Mouse (Mus musculus) heart, postnatal 36 days (tissue): Measurements from ENCODE around the gene Gm10719. TPM values are rescaled to one million over a fixed set of nuclear protein-coding genes. Genes with fewer than 3 reads are reported as not detected.
A peak's percentile ranks its signal among the peaks of the same experiment; 100 is the strongest.
"Not testable (repeated sequence)": the region's sequence is repeated elsewhere in the genome, so short reads cannot be mapped to it uniquely, and the experiment has no call there.

Experiments
- DNase-seq, 2 experiments: peaks; one replicate each; pipeline ENCODE4 v3.0.0; 2021 to 2022
- intact Hi-C: fragments of 180-260 bp; cut with DNase I; formaldehyde crosslinking; loops from one replicate; pipeline ENCODE4 v1.15.1; 2025
- total RNA-seq, 2 experiments: library from RNA; stranded (reverse); gene quantifications; 2 replicates each; pipeline ENCODE4 v1.2.3; 2021

The Gm10719 gene
- total RNA-seq, result under 1 TPM in 1 of 2 experiments, not detected in 1; 0.69 TPM

DNA sequence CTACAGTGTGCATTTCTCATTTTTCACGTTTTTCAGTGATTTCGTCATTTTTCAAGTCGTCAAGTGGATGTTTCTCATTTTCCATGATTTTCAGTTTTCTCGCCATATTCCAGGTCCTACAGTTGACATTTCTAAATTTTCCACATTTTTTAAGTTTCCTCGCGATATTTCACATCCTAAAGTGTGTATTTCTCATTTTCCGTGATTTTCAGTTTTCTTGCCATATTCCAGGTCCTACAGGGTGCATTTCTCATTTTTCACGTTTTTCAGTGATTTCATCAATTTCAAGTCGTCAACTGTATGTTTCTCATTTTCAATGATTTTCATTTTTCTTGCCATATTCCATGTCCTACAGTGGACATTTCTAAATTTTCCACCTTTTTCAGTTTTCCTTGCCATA, at the start of gene Gm10719:
Gene Gm10719, plus strand, starts transcription at position 301 of the 400 bp plus-strand sequence.
- intact Hi-C loops, DNase-seq: not testable (repeated sequence)

DNA sequence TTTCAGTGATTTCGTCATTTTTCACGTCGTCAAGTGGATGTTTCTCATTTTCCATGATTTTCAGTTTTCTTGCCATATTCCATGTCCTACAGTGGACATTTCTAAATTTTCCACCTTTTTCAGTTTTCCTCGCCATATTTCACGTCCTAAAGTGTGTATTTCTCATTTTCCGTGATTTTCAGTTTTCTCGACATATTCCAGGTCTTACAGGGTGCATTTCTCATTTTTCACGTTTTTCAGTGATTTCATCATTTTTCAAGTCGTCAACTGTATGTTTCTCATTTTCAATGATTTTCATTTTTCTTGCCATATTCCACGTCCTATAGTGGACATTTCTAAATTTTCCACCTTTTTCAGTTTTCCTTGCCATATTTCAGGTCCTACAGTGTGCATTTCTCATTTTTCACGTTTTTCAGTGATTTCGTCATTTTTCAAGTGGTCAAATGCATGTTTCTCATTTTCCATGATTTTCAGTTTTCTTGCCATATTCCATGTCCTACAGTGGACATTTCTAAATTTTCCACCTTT, 16.7 kb upstream of the Gm10719 start, which contains the start of gene Gm10722:
Gene Gm10722, plus strand, starts transcription at position 478 of the 528 bp plus-strand sequence.
- intact Hi-C loops, result not testable (repeated sequence)
- DNase-seq, result peak in 1 of 2 experiments; percentile 29

DNA sequence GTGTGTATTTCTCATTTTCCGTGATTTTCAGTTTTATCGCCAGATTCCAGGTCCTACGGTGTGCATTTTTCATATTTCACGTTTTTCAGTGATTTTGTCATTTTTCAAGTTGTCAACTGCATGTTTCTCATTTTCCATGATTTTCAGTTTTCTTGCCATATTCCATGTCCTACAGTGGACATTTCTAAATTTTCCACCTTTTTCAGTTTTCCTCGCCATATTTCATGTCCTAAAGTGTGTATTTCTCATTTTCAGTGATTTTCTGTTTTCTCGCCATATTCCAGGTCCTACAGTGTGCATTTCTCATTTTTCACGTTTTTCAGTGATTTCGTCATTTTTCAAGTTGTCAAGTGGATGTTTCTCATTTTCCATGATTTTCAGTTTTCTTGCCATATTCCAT, 16.2 kb upstream of the Gm10719 start:
- DNase-seq, result peak; percentile 2 to 3
- intact Hi-C loops, result not testable (repeated sequence)

DNA sequence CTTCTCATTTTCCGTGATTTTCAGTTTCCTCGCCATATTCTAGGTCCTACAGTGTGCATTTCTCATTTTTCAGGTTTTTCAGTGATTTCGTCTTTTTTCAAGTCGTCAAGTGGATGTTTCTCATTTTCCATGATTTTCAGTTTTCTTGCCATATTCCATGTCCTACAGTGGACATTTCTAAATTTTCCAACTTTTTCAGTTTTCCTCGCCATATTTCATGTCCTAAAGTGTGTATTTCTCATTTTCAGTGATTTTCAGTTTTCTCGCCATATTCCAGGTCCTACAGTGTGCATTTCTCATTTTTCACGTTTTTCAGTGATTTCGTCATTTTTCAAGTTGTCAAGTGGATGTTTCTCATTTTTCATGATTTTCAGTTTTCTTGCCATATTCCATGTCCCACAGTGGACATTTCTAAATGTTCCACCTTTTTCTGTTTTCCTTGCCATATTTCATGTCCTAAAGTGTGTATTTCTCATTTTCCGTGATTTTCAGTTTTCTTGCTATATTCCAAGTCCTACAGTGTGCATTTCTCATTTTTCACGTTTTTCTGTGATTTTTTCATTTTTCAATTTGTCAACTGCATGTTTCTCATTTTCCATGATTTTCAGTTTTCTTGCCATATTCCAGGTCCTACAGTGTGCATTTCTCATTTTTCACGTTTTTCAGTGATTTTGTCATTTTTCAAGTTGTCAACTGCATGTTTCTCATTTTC, 15.1 kb upstream of the Gm10719 start:
- intact Hi-C loops, result not testable (repeated sequence)

DNA sequence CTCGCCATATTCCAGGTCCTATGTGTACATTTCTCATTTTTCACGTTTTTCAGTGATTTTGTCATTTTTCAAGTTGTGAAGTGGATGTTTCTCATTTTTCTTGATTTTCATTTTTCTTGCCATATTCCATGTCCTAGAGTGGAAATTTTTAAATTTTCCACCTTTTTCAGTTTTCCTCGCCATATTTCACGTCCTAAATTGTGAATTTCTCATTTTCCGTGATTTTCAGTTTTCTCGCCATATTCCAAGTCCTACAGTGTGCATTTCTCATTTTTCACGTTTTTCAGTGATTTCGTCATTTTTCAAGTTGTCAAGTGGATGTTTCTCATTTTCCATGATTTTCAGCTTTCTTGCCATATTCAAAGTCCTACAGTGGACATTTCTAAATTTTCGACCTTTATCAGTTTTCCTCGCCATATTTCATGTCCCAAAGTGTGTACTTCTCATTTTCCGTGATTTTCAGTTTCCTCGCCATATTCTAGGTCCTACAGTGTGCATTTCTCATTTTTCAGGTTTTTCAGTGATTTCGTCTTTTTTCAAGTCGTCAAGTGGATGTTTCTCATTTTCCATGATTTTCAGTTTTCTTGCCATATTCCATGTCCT, 14.3 kb upstream of the Gm10719 start, which contains the start of gene Gm11168:
Gene Gm11168, plus strand, starts transcription at position 553 of the 603 bp plus-strand sequence.
- DNase-seq, intact Hi-C loops: not testable (repeated sequence)

More for the DNA sequence above, 15.1 kb upstream of the Gm10719 start:
- peak; percentile 94 to 95 for DNase-seq

DNA sequence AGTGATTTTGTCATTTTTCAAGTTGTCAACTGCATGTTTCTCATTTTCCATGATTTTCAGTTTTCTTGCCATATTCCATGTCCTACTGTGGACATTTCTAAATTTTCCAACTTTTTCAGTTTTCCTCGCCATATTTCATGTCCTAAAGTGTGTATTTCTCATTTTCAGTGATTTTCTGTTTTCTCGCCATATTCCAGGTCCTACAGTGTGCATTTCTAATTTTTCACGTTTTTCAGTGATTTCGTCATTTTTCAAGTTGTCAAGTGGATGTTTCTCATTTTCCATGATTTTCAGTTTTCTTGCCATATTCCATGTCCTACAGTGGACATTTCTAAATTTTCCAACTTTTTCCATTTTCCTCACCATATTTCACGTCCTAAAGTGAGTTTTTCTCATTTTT, 11.0 kb upstream of the Gm10719 start:
- intact Hi-C loops, DNase-seq: not testable (repeated sequence)

DNA sequence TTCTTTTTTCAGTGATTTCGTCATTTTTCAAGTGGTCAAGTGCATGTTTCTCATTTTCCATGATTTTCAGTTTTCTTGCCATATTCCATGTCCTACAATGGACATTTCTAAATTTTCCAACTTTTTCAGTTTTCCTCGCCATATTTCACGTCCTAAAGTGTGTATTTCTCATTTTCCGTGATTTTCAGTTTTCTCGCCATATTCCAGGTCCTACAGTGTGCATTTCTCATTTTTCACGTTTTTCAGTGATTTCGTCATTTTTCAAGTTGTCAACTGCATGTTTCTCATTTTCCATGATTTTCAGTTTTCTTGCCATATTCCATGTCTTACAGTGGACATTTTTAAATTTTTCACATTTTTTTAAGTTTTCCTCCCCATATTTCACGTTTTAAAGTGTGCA, 10.6 kb upstream of the Gm10719 start:
- intact Hi-C loops, result not testable (repeated sequence)
- DNase-seq, result peak; percentile 75 to 89

DNA sequence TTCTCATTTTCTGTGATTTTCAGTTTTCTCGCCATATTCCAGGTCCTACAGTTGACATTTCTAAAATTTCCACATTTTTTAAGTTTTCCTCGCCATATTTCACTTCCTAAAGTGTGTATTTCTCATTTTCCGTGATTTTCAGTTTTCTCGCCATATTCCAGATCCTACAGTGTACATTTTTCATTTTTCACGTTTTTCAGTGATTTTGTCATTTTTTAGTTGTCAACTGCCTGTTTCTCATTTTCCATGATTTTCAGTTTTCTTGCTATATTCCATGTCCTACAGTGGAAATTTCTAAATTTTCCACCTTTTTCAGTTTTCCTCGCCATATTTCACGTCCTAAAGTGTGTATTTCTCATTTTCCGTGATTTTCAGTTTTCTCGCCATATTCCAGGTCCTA, 9.9 kb upstream of the Gm10719 start:
- DNase-seq, intact Hi-C loops: not testable (repeated sequence)

DNA sequence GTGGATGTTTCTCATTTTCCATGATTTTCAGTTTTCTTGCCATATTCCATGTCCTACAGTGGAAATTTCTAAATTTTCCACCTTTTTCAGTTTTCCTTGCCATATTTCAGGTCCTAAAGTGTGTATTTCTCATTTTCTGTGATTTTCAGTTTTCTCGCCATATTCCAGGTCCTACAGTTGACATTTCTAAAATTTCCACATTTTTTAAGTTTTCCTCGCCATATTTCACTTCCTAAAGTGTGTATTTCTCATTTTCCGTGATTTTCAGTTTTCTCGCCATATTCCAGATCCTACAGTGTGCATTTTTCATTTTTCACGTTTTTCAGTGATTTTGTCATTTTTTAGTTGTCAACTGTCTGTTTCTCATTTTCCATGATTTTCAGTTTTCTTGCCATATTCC, 7.9 kb upstream of the Gm10719 start:
- DNase-seq, intact Hi-C loops: not testable (repeated sequence)

DNA sequence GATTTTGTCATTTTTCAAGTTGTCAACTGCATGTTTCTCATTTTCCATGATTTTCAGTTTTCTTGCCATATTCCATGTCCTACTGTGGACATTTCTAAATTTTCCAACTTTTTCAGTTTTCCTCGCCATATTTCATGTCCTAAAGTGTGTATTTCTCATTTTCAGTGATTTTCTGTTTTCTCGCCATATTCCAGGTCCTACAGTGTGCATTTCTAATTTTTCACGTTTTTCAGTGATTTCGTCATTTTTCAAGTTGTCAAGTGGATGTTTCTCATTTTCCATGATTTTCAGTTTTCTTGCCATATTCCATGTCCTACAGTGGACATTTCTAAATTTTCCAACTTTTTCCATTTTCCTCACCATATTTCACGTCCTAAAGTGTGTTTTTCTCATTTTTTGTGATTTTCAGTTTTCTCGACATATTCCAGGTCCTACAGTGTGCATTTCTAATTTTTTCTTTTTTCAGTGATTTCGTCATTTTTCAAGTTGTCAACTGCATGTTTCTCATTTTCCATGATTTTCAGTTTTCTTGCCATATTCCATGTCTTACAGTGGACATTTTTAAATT, 5.1 kb upstream of the Gm10719 start:
- DNase-seq, intact Hi-C loops: not testable (repeated sequence)

DNA sequence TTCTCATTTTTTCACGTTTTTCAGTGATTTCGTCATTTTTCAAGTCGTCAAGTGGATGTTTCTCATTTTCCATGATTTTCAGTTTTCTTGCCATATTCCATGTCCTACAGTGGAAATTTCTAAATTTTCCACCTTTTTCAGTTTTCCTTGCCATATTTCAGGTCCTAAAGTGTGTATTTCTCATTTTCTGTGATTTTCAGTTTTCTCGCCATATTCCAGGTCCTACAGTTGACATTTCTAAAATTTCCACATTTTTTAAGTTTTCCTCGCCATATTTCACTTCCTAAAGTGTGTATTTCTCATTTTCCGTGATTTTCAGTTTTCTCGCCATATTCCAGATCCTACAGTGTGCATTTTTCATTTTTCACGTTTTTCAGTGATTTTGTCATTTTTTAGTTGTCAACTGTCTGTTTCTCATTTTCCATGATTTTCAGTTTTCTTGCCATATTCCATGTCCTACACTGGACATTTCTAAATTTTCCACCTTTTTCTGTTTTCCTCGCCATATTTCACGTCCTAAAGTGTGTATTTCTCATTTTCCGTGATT, 4.4 kb upstream of the Gm10719 start, which contains the start of gene Gm10721:
Gene Gm10721, plus strand, starts transcription at position 408 of the 547 bp plus-strand sequence.
- intact Hi-C loops, DNase-seq: not testable (repeated sequence)

DNA sequence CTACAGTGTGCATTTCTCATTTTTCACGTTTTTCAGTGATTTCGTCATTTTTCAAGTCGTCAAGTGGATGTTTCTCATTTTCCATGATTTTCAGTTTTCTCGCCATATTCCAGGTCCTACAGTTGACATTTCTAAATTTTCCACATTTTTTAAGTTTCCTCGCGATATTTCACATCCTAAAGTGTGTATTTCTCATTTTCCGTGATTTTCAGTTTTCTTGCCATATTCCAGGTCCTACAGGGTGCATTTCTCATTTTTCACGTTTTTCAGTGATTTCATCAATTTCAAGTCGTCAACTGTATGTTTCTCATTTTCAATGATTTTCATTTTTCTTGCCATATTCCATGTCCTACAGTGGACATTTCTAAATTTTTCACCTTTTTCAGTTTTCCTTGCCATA, 1.9 kb upstream of the Gm10719 start, which contains the start of gene Gm10720:
Gene Gm10720, plus strand, starts transcription at position 301 of the 400 bp plus-strand sequence.
- DNase-seq, intact Hi-C loops: not testable (repeated sequence)

DNA sequence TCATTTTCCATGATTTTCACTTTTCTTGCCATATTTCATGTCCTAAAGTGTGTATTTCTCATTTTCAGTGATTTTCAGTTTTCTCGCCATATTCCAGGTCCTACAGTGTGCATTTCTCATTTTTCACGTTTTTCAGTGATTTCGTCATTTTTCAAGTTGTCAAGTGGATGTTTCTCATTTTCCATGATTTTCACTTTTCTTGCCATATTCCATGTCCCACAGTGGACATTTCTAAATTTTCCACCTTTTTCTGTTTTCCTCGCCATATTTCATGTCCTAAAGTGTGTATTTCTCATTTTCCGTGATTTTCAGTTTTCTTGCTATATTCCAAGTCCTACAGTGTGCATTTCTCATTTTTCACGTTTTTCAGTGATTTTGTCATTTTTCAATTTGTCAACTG, 1.3 kb upstream of the Gm10719 start:
- DNase-seq, intact Hi-C loops: not testable (repeated sequence)

DNA sequence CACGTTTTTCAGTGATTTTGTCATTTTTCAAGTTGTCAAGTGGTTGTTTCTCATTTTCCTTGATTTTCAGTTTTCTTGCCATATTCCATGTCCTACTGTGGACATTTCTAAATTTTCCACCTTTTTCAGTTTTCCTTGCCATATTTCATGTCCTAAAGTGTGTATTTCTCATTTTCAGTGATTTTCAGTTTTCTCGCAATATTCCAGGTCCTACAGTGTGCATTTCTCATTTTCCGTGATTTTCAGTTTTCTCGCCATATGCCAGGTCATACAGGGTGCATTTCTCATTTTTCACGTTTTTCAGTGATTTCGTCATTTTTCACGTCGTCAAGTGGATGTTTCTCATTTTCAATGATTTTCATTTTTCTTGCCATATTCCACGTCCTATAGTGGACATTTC, 1.7 kb downstream of the Gm10719 start:
- DNase-seq, result peak in 1 of 2 experiments; percentile 7
- intact Hi-C loops, result not testable (repeated sequence)

DNA sequence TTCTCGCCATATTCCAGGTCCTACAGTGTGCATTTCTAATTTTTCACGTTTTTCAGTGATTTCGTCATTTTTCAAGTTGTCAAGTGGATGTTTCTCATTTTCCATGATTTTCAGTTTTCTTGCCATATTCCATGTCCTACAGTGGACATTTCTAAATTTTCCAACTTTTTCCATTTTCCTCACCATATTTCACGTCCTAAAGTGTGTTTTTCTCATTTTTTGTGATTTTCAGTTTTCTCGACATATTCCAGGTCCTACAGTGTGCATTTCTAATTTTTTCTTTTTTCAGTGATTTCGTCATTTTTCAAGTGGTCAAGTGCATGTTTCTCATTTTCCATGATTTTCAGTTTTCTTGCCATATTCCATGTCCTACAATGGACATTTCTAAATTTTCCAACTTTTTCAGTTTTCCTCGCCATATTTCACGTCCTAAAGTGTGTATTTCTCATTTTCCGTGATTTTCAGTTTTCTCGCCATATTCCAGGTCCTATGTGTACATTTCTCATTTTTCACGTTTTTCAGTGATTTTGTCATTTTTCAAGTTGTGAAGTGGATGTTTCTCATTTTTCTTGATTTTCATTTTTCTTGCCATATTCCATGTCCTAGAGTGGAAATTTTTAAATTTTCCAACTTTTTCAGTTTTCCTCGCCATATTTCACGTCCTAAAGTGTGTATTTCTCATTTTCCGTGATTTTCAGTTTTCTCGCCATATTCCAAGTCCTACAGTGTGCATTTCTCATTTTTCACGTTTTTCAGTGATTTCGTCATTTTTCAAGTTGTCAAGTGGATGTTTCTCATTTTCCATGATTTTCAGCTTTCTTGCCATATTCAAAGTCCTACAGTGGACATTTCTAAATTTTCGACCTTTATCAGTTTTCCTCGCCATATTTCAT, 2.9 kb downstream of the Gm10719 start:
- peak; percentile 23 to 54 for DNase-seq
- intact Hi-C loops, result not testable (repeated sequence)

DNA sequence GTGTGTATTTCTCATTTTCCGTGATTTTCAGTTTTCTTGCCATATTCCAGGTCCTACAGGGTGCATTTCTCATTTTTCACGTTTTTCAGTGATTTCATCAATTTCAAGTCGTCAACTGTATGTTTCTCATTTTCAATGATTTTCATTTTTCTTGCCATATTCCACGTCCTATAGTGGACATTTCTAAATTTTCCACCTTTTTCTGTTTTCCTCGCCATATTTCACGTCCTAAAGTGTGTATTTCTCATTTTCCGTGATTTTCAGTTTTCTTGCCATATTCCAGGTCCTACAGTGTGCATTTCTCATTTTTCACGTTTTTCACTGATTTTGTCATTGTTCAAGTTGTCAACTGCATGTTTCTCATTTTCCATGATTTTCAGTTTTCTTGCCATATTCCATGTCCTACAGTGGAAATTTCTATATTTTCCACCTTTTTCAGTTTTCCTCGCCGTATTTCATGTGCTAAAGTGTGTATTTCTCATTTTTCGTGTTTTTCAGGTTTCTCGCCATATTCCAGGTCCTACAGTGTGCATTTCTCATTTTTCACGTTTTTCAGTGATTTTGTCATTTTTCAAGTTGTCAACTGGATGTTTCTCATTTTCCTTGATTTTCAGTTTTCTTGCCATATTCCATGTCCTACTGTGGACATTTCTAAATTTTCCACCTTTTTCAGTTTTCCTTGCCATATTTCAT, 5.3 kb downstream of the Gm10719 start:
- DNase-seq, result peak; percentile 60 to 61
- intact Hi-C loops, result not testable (repeated sequence)

DNA sequence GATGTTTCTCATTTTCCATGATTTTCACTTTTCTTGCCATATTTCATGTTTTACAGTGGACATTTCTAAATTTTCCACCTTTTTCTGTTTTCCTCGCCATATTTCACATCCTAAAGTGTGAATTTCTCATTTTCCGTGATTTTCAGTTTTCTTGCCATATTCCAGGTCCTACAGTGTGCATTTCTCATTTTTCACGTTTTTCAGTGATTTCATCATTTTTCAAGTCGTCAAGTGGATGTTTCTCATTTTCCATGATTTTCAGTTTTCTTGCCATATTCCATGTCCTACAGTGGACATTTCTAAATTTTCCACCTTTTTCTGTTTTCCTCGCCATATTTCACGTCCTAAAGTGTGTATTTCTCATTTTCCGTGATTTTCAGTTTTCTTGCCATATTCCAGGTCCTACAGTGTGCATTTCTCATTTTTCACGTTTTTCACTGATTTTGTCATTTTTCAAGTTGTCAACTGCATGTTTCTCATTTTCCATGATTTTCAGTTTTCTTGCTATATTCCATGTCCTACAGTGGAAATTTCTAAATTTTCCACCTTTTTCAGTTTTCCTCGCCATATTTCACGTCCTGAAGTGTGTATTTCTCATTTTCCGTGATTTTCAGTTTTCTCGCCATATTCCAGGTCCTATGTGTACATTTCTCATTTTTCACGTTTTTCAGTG, 6.2 kb downstream of the Gm10719 start, which contains the start of gene Gm10718:
Gene Gm10718, plus strand, starts transcription at position 236 of the 673 bp plus-strand sequence.
- intact Hi-C loops, result not testable (repeated sequence)

DNA sequence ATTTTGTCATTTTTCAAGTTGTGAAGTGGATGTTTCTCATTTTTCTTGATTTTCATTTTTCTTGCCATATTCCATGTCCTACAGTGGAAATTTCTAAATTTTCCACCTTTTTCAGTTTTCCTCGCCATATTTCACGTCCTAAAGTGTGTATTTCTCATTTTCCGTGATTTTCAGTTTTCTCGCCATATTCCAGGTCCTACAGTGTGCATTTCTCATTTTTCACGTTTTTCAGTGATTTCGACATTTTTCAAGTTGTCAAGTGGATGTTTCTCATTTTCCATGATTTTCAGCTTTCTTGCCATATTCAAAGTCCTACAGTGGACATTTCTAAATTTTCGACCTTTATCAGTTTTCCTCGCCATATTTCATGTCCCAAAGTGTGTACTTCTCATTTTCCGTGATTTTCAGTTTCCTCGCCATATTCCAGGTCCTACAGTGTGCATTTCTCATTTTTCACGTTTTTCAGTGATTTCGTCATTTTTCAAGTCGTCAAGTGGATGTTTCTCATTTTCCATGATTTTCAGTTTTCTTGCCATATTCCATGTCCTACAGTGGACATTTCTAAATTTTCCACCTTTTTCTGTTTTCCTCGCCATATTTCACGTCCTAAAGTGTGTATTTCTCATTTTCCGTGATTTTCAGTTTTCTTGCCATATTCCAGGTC, 6.9 kb downstream of the Gm10719 start:
- intact Hi-C loops, result not testable (repeated sequence)

More for the DNA sequence above, 6.2 kb downstream of the Gm10719 start, which contains the start of gene Gm10718:
- peak in 1 of 2 experiments; percentile 5 for DNase-seq

More for the DNA sequence above, 6.9 kb downstream of the Gm10719 start:
- peak; percentile 55 to 75 for DNase-seq
